Mouse (Mus musculus) MEL (cell line): ENCODE data around the gene Gpr179. TPM values are rescaled to one million over a fixed set of nuclear protein-coding genes. Genes with fewer than 3 reads are reported as not detected.

ENCODE experiments used
- DNase-seq: peaks from one replicate; pipeline ENCODE4 v3.0.0; 2011; ENCODE audit warnings: low read depth, low spot score
- H3K27ac ChIP-seq: 2 replicates; pipeline ENCODE4 v1.5.1; 2012; ENCODE audit warnings: low read depth, mild to moderate bottlenecking, control low read depth, low read length, moderate library complexity; ENCODE audit not compliant: control insufficient read depth
- H3K27me3 ChIP-seq, 2 experiments: fragments of 150-350 bp in 1 of 2; sonication (generic) in 1 of 2; 2 replicates each; pipeline ENCODE4 v1.6.1; 2012; ENCODE audit warnings: low read length in 2 of 2, mild to moderate bottlenecking in 2 of 2, improper control_type of control experiment in 1 of 2, moderate library complexity in 1 of 2; ENCODE audit not compliant: insufficient read depth in 2 of 2, control insufficient read depth in 1 of 2
- H3K36me3 ChIP-seq, 2 experiments: 2 replicates each; pipeline ENCODE4 v1.6.1; 2012 to 2014; ENCODE audit warnings: low read length in 2 of 2, improper control_type of control experiment in 1 of 2, inconsistent platforms in 1 of 2, mild to moderate bottlenecking in 1 of 2; ENCODE audit not compliant: insufficient read depth in 2 of 2, control insufficient read depth in 1 of 2
- H3K4me1 ChIP-seq, 2 experiments: fragments of 150-350 bp in 1 of 2; sonication (generic) in 1 of 2; 2 replicates each; pipeline ENCODE4 v1.6.1; 2012; ENCODE audit warnings: low read length in 2 of 2, improper control_type of control experiment in 1 of 2, mild to moderate bottlenecking in 1 of 2; ENCODE audit not compliant: insufficient read depth in 2 of 2, control insufficient read depth in 1 of 2
- H3K4me3 ChIP-seq, 2 experiments: fragments of 150-350 bp in 1 of 2; sonication (generic) in 1 of 2; 2 replicates each; pipeline ENCODE4 v1.5.1; 2012; ENCODE audit warnings: low read depth in 2 of 2, low read length in 2 of 2, mild to moderate bottlenecking in 2 of 2, moderate library complexity in 2 of 2, control low read depth in 1 of 2, improper control_type of control experiment in 1 of 2; ENCODE audit not compliant: control insufficient read depth in 1 of 2, insufficient read depth in 1 of 2
- H3K79me2 ChIP-seq: 2 replicates; pipeline ENCODE4 v1.6.1; 2012; ENCODE audit warnings: mild to moderate bottlenecking, low read length, moderate library complexity; ENCODE audit not compliant: control insufficient read depth, poor library complexity, insufficient read depth
- H3K9ac ChIP-seq: 2 replicates; pipeline ENCODE4 v1.6.1; 2012; ENCODE audit warnings: low read depth, mild to moderate bottlenecking, control low read depth, low read length, moderate library complexity; ENCODE audit not compliant: control insufficient read depth, poor library complexity, severe bottlenecking
- H3K9me3 ChIP-seq: fragments of 150-350 bp; sonication (generic); replicated peaks from 2 replicates; pipeline ENCODE4 v1.6.1; 2012; ENCODE audit warnings: mild to moderate bottlenecking, low read length, improper control_type of control experiment, moderate library complexity; ENCODE audit not compliant: insufficient read depth
- BHLHE40 ChIP-seq: IDR thresholded peaks from 2 replicates; pipeline ENCODE4 v1.6.1; 2012; ENCODE audit warnings: low read depth, mild to moderate bottlenecking, inconsistent platforms, low read length, improper control_type of control experiment, borderline replicate concordance
- CHD1 ChIP-seq: IDR thresholded peaks from 2 replicates; pipeline ENCODE4 v1.6.1; 2012; ENCODE audit warnings: low read depth, mild to moderate bottlenecking, inconsistent platforms, low read length, improper control_type of control experiment
- CTCF ChIP-seq, 3 experiments: IDR thresholded peaks in 2 of 3; conservative IDR thresholded peaks in 1 of 3; 2 replicates each; pipeline ENCODE4 v1.5.1; 2011 to 2012; ENCODE audit warnings: low read length in 3 of 3, low read depth in 2 of 3, mild to moderate bottlenecking in 2 of 3, improper control_type of control experiment in 1 of 3, inconsistent platforms in 1 of 3, mixed read lengths in 1 of 3, moderate library complexity in 1 of 3; ENCODE audit not compliant: control insufficient read depth in 1 of 3, insufficient read depth in 1 of 3, poor library complexity in 1 of 3, severe bottlenecking in 1 of 3
- E2F4 ChIP-seq: IDR thresholded peaks from 2 replicates; pipeline ENCODE4 v1.6.1; 2011; ENCODE audit warnings: low read depth, low read length, improper control_type of control experiment, borderline replicate concordance
- ELF1 ChIP-seq: IDR thresholded peaks from 2 replicates; pipeline ENCODE4 v1.6.1; 2014; ENCODE audit warnings: low read depth, mild to moderate bottlenecking, inconsistent platforms, low read length, improper control_type of control experiment, moderate library complexity
- ETS1 ChIP-seq: IDR thresholded peaks from 2 replicates; pipeline ENCODE4 v1.6.1; 2012; ENCODE audit warnings: low read depth, mild to moderate bottlenecking, inconsistent platforms, low read length, improper control_type of control experiment, moderate library complexity
- GATA1 ChIP-seq: IDR thresholded peaks from 2 replicates; pipeline ENCODE4 v1.6.1; 2011; ENCODE audit warnings: low read depth, low read length, improper control_type of control experiment
- HCFC1 ChIP-seq: IDR thresholded peaks from 2 replicates; pipeline ENCODE4 v1.6.1; 2012; ENCODE audit warnings: low read depth, mild to moderate bottlenecking, inconsistent platforms, low read length, improper control_type of control experiment, moderate library complexity
- JUND ChIP-seq: IDR thresholded peaks from 2 replicates; pipeline ENCODE4 v1.6.1; 2011; ENCODE audit warnings: low read depth, mild to moderate bottlenecking, improper control_type of control experiment, low read length
- MAX ChIP-seq: IDR thresholded peaks from 2 replicates; pipeline ENCODE4 v1.6.1; 2011; ENCODE audit warnings: low read length, improper control_type of control experiment
- MAZ ChIP-seq: IDR thresholded peaks from 2 replicates; pipeline ENCODE4 v1.6.1; 2012; ENCODE audit warnings: low read depth, mild to moderate bottlenecking, inconsistent platforms, low read length, improper control_type of control experiment
- MEF2A ChIP-seq: IDR thresholded peaks from 2 replicates; pipeline ENCODE4 v1.6.1; 2014; ENCODE audit warnings: low read depth, mild to moderate bottlenecking, inconsistent platforms, low read length, improper control_type of control experiment; ENCODE audit not compliant: poor library complexity, insufficient replicate concordance, severe bottlenecking; ENCODE audit errors: extremely low read depth
- NELFE ChIP-seq: IDR thresholded peaks from 2 replicates; pipeline ENCODE4 v1.6.1; 2011; ENCODE audit warnings: low read depth, low read length, improper control_type of control experiment
- POLR2A ChIP-seq, 2 experiments: IDR thresholded peaks; 2 replicates each; pipeline ENCODE4 v1.6.1; 2011 to 2012; ENCODE audit warnings: low read length in 2 of 2, mild to moderate bottlenecking in 2 of 2, control low read depth in 1 of 2, improper control_type of control experiment in 1 of 2, low read depth in 1 of 2, moderate library complexity in 1 of 2; ENCODE audit not compliant: control insufficient read depth in 1 of 2, insufficient read depth in 1 of 2, poor library complexity in 1 of 2
- POLR2AphosphoS5 ChIP-seq: IDR thresholded peaks from 2 replicates; pipeline ENCODE4 v1.6.1; 2012; ENCODE audit warnings: low read depth, borderline replicate concordance, mild to moderate bottlenecking, inconsistent platforms, low read length, moderate library complexity, mixed read lengths
- RCOR1 ChIP-seq: IDR thresholded peaks from 2 replicates; pipeline ENCODE4 v1.6.1; 2012; ENCODE audit warnings: low read depth, mild to moderate bottlenecking, inconsistent platforms, low read length, improper control_type of control experiment
- SIN3A ChIP-seq: IDR thresholded peaks from 2 replicates; pipeline ENCODE4 v1.6.1; 2012; ENCODE audit warnings: low read length, improper control_type of control experiment, inconsistent platforms
- SMC3 ChIP-seq: IDR thresholded peaks from 2 replicates; pipeline ENCODE4 v1.6.1; 2011; ENCODE audit warnings: low read depth, low read length, improper control_type of control experiment
- TAL1 ChIP-seq: IDR thresholded peaks from 2 replicates; pipeline ENCODE4 v1.6.1; 2012; ENCODE audit warnings: mild to moderate bottlenecking, inconsistent platforms, low read length, moderate library complexity, mixed read lengths
- TBP ChIP-seq: IDR thresholded peaks from 2 replicates; pipeline ENCODE4 v1.8.0; 2011; ENCODE audit warnings: low read depth, low read length, improper control_type of control experiment
- TCF12 ChIP-seq: IDR thresholded peaks from 2 replicates; pipeline ENCODE4 v1.6.1; 2014; ENCODE audit warnings: low read depth, mild to moderate bottlenecking, inconsistent platforms, low read length, improper control_type of control experiment, moderate library complexity
- ZC3H11A ChIP-seq: IDR thresholded peaks from 2 replicates; pipeline ENCODE4 v1.6.1; 2012; ENCODE audit warnings: low read depth, mild to moderate bottlenecking, inconsistent platforms, low read length, improper control_type of control experiment
- ZKSCAN1 ChIP-seq: IDR thresholded peaks from 2 replicates; pipeline ENCODE4 v1.6.1; 2012; ENCODE audit warnings: low read depth, mild to moderate bottlenecking, inconsistent platforms, low read length, improper control_type of control experiment, moderate library complexity
- polyA plus RNA-seq, 2 experiments: library from polyadenylated mRNA; stranded (reverse) in 1 of 2; unstranded in 1 of 2; fragments of >175 nt in 1 of 2; fragments of >200 nt in 1 of 2; gene quantifications; 2 replicates each; pipeline versions ENCODE4 v1.2.1 to v1.2.4; 2012; ENCODE audit warnings: low replicate concordance in 2 of 2, low read depth in 1 of 2; ENCODE audit not compliant: insufficient read length in 2 of 2, insufficient read depth in 1 of 2, missing spikeins in 1 of 2
- total RNA-seq: library from RNA; depleted of rRNA; stranded (reverse); fragments of 300-350 nt; gene quantifications from 2 replicates; pipeline ENCODE4 v1.2.3, GENCODE M21; 2012

Gene Gpr179
- total and polyA plus RNA-seq, 3 experiments: 0.01 to 0.04 TPM; not detected in 1

DNA sequence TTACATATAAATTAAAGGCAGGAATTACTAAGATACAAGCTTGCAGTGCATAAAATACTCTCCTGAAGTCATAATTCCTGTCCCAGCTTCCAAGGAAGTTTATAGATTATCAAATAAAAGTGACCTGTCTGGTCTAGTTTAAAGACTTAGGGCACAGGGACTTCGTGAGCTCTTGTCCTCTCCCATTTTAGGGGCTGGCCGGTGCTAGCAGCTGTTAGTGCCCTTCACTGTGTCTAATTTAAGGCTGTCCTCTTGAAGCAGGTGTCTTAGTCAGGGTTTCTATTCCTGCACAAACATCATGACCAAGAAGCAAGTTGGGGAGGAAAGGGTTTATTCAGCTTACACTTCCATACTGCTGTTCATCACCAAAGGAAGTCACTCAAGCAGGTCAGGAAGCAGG, 21.5 kb upstream of the Gpr179 start:
- no peak for DNase-seq
- TF ChIP-seq MAZ (no peak), MAX (no peak), ETS1 (no peak), POLR2AphosphoS5 (no peak), MEF2A (no peak), JUND (no peak), ELF1 (no peak), GATA1 (no peak), BHLHE40 (no peak), E2F4 (no peak), ZC3H11A (no peak), TBP (no peak), CTCF (IDR thresholded peaks at IDR 0.05 in 2 of 3, conservative IDR thresholded peaks at IDR 0.05 in 1 of 3; ENCODE audit: control insufficient read depth in 1 of 3, insufficient read depth in 1 of 3, low read depth in 2 of 3, low read length in 3 of 3, poor library complexity in 1 of 3, severe bottlenecking in 1 of 3) (no peak), ZKSCAN1 (no peak), TAL1 (no peak)
- Histone ChIP-seq H3K4me3 (no peak overlapping the region), H3K9ac (no peak overlapping the region), H3K27me3 (no peaks in the 10 kb centered on the region), H3K79me2 (peaks cover 13% of the 10 kb centered on the region), H3K4me1 (no peaks in the 10 kb centered on the region), H3K9me3 (no peaks in the 10 kb centered on the region), H3K27ac (no peak overlapping the region), H3K36me3 (peaks cover 0 to 17% of the 10 kb centered on the region in 2 experiments; a peak in 2 of 4 replicates)

DNA sequence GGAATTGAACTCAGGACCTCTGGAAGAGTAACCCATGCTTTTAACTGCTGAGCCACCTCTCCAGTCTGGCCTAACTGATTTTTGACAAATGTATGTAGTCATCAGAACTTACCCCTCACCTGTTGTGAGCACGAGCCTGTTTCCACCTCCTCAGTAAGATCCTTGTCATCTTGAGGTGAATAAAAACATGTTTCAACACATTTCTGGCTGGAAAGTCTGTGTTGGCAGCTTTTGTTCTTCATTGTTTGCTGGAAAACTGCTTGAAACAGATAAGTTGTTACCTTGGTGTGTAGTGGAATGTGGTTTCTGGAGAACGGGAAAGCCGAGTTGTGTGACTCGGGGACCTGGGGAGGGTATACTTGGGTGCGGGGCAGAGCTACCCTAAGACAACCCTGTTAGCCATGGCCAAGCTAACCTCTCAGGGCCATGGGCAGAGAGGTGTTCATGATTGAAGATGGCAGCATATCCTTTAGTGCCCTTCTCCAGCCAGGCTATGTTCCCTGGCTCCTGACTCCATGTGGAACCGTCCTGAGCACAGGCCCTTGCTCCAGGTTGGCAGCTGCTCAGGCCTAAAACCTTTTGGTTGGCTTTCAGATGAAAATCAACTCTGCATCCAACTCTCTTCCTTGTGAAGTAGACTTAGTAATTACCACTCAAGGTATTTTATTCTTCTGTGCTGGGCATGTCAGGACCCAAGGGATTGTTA, 20.4 kb upstream of the Gpr179 start:
- no peak overlapping the region for H3K4me3 ChIP-seq
- H3K9ac ChIP-seq: no peak overlapping the region
- no peak for TF ChIP-seq HCFC1
- TF ChIP-seq CTCF (IDR thresholded peaks at IDR 0.05 in 2 of 3, conservative IDR thresholded peaks at IDR 0.05 in 1 of 3; ENCODE audit: control insufficient read depth in 1 of 3, insufficient read depth in 1 of 3, low read depth in 2 of 3, low read length in 3 of 3, poor library complexity in 1 of 3, severe bottlenecking in 1 of 3): no peak
- TF ChIP-seq ZC3H11A: no peak
- TF ChIP-seq JUND: no peak
- TF ChIP-seq CHD1: no peak
- no peak for TF ChIP-seq BHLHE40
- no peak for TF ChIP-seq POLR2A (IDR thresholded peaks at IDR 0.05; ENCODE audit: control insufficient read depth in 1 of 2, insufficient read depth in 1 of 2, low read depth in 1 of 2, low read length in 2 of 2, poor library complexity in 1 of 2)
- TF ChIP-seq SMC3: no peak
- no peak for TF ChIP-seq NELFE
- no peak for TF ChIP-seq TCF12
- no peak for TF ChIP-seq RCOR1
- no peak for TF ChIP-seq SIN3A
- H3K79me2 ChIP-seq: peaks cover 21% of the 10 kb centered on the region
- H3K27ac ChIP-seq: no peak overlapping the region
- no peaks in the 10 kb centered on the region for H3K9me3 ChIP-seq
- H3K36me3 ChIP-seq: peaks cover 0 to 11% of the 10 kb centered on the region in 2 experiments; a peak in 2 of 4 replicates
- H3K4me1 ChIP-seq: no peaks in the 10 kb centered on the region
- no peaks in the 10 kb centered on the region for H3K27me3 ChIP-seq
- DNase-seq: no peak
